Mouse (Mus musculus): ENCODE measurements around the gene Larp4.
"Not testable (repeated sequence)": the region's sequence is repeated elsewhere in the genome, so short reads cannot be mapped to it uniquely, and the experiment has no call there.

Gene Larp4

GRCm38 (mm10) chr15:99969765-99970164, at the start of gene Larp4:
TSS of gene Larp4 (plus strand) at chr15:99970065.
- not testable (repeated sequence) for DNase-seq (ENCODE audit: extremely low spot score, low read depth, low spot score)

- DNase-seq (ENCODE audit: extremely low spot score, low read depth, low spot score) = no peak
Observed at GRCm38 (mm10) chr15:99931231-99931630, 38.6 kb upstream of the Larp4 start.

GRCm38 (mm10) chr15:99934501-99934900, 35.4 kb upstream of the Larp4 start:
- no peak for DNase-seq (ENCODE audit: extremely low spot score, low read depth, low spot score)

- no peak for DNase-seq (ENCODE audit: extremely low spot score, low read depth, low spot score)
Observed at GRCm38 (mm10) chr15:99936659-99937058, 33.2 kb upstream of the Larp4 start.

GRCm38 (mm10) chr15:99937841-99938240, 32.0 kb upstream of the Larp4 start:
- no peak for DNase-seq (ENCODE audit: extremely low spot score, low read depth, low spot score)

- DNase-seq (ENCODE audit: extremely low spot score, low read depth, low spot score) = no peak
Observed at GRCm38 (mm10) chr15:99940426-99940825, 29.4 kb upstream of the Larp4 start.

GRCm38 (mm10) chr15:99940970-99941630, 28.8 kb upstream of the Larp4 start:
- DNase-seq (ENCODE audit: extremely low spot score, low read depth, low spot score) = no peak

GRCm38 (mm10) chr15:99955324-99955723, 14.5 kb upstream of the Larp4 start:
- DNase-seq (ENCODE audit: extremely low spot score, low read depth, low spot score) = no peak

- no peak for DNase-seq (ENCODE audit: extremely low spot score, low read depth, low spot score)
Observed at GRCm38 (mm10) chr15:99965103-99965775, 4.6 kb upstream of the Larp4 start.

- DNase-seq (ENCODE audit: extremely low spot score, low read depth, low spot score) = no peak
Observed at GRCm38 (mm10) chr15:99966961-99967360, 2.9 kb upstream of the Larp4 start, which contains the start of gene Fam186a. TSS of gene Fam186a (minus strand) at chr15:99967061.

- DNase-seq (ENCODE audit: extremely low spot score, low read depth, low spot score) = no peak
Observed at GRCm38 (mm10) chr15:99970606-99971005, 741 bp downstream of the Larp4 start.

- DNase-seq (ENCODE audit: extremely low spot score, low read depth, low spot score) = peak; percentile 61
Observed at GRCm38 (mm10) chr15:99972361-99972988, 2.6 kb downstream of the Larp4 start.

- peak; percentile 5 for DNase-seq (ENCODE audit: extremely low spot score, low read depth, low spot score)
Observed at GRCm38 (mm10) chr15:99972989-99973911, 3.4 kb downstream of the Larp4 start.

- no peak for DNase-seq (ENCODE audit: extremely low spot score, low read depth, low spot score)
Observed at GRCm38 (mm10) chr15:99974476-99975220, 4.8 kb downstream of the Larp4 start.

GRCm38 (mm10) chr15:99976121-99976520, 6.3 kb downstream of the Larp4 start:
- DNase-seq (ENCODE audit: extremely low spot score, low read depth, low spot score) = not testable (repeated sequence)

GRCm38 (mm10) chr15:99979266-99979665, 9.4 kb downstream of the Larp4 start:
- no peak for DNase-seq (ENCODE audit: extremely low spot score, low read depth, low spot score)

GRCm38 (mm10) chr15:99979715-99980114, 9.8 kb downstream of the Larp4 start:
- DNase-seq (ENCODE audit: extremely low spot score, low read depth, low spot score) = no peak

GRCm38 (mm10) chr15:99993100-99993499, 23.2 kb downstream of the Larp4 start:
- no peak for DNase-seq (ENCODE audit: extremely low spot score, low read depth, low spot score)

- no peak for DNase-seq (ENCODE audit: extremely low spot score, low read depth, low spot score)
Observed at GRCm38 (mm10) chr15:99997114-99997804, 27.4 kb downstream of the Larp4 start.

- no peak for DNase-seq (ENCODE audit: extremely low spot score, low read depth, low spot score)
Observed at GRCm38 (mm10) chr15:99999390-99999789, 29.5 kb downstream of the Larp4 start.
